Mouse (Mus musculus) cerebellum, adult 2 months (tissue): ENCODE measurements around the gene 1700037H04Rik.

Experiments
- CTCF ChIP-seq: fragments of 200-500 bp; IDR thresholded peaks from 2 replicates; pipeline ENCODE4 v1.5.1; 2011; ENCODE audit warnings: low read depth, mild to moderate bottlenecking, control low read depth, low read length, moderate library complexity, borderline replicate concordance; ENCODE audit not compliant: insufficient read depth
- POLR2A ChIP-seq: fragments of 200-500 bp; IDR thresholded peaks from 2 replicates; pipeline ENCODE4 v1.6.1; 2011; ENCODE audit warnings: low read length, control low read depth, borderline replicate concordance; ENCODE audit not compliant: insufficient read depth

DNA sequence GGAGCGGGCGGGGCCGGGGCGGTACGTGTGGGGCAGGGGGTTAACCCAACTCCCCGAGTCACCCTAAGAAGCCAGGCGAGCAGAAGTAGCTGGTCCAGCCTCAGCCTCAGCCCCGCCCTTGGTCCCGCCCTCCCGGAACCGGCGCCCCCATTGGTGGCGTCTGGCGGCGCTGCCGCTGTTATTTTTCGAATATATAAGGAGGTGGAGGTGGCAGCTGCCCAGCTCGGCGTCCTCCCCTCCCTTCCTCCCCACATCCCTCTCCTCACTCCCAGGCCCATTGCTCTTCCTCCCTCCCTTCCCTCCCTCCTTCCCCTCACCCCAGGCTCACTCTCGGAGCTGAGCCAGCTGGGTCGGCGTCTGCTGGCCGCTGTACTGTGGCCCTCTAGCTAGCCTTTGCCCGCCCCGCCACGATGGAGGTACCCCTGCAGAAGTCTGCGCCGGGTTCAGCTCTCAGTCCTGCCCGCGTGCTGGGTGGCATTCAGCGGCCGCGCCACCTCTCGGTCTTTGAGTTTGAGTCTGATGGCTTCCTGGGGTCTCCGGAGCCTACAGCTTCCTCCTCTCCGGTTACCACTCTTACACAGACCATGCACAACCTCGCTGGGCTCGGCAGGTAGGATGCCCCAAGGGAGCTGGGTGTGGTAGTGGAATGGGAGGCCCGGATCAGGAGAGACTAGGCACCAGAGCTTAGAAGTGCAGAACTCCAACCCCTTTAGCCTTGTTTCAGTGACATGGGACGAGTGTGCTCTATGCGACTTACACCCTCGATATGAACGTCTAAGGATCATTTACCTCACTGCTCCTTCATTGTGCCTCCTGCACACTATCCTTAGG lies 27.1 kb upstream of the 1700037H04Rik start, which contains the start of the genes Cdc25b and Spef1:
- TF ChIP-seq POLR2A (peak; percentile 41; the same call in 1 of the 2 replicates), CTCF (no peak)
